Mouse (Mus musculus): ENCODE results near the gene Wbp1. TPM values are rescaled to one million over a fixed set of nuclear protein-coding genes. Genes with fewer than 3 reads are reported as not detected.
"Not testable (repeated sequence)": the region's sequence is repeated elsewhere in the genome, so short reads cannot be mapped to it uniquely, and the experiment has no call there.

Gene Wbp1
- polyA plus RNA-seq, 1 experiment from 2014 or later, result 87.9 TPM

DNA sequence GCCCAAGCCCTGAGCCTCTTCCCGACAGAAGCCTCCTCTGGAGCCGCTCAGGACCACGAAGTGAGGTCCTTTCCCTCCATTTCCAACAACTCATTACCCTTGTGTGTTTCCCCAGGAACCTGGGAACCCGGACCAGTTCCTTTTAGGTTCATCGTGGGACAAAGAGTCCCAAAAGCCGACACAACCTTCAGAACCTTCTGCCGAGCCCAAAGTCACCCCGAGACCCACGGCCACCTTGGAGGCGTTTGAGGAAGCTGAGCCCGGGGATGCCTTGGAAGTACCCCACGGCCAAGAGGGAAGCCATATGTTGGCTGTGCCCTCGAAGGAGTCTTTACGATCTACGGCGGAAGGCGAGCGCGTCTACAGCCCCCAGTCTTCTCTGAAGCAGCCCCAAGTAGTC lies 40.1 kb upstream of the Wbp1 start:
- ATAC-seq (ENCODE audit: insufficient read depth, low FRiP score), result no peak
- peaks cover 21% of the 10 kb centered on the region for H3K4me1 ChIP-seq (ENCODE audit: control insufficient read depth, insufficient read depth, low read length)
- peak overlapping the region; percentile 77 for H3K4me2 ChIP-seq (ENCODE audit: low read depth, low read length)
- peak overlapping the region; percentile 44 for H3K4me3 ChIP-seq (replicated peaks; ENCODE audit: low read length)
- no peaks in the 10 kb centered on the region for H3K9me3 ChIP-seq (replicated peaks; ENCODE audit: control insufficient read depth, low read length)
- peak overlapping the region; percentile 70 for H3K9ac ChIP-seq (ENCODE audit: low read length)
- 12% methylated on average over 19 of the region's 19 CpGs for WGBS
- peaks cover 21% of the 10 kb centered on the region for H3K27me3 ChIP-seq (ENCODE audit: control insufficient read depth, insufficient read depth, low read length)
- H3K27ac ChIP-seq (ENCODE audit: low read length), result no peak overlapping the region
- no peaks in the 10 kb centered on the region for H3K36me3 ChIP-seq (ENCODE audit: control insufficient read depth, insufficient read depth, low read length)

DNA sequence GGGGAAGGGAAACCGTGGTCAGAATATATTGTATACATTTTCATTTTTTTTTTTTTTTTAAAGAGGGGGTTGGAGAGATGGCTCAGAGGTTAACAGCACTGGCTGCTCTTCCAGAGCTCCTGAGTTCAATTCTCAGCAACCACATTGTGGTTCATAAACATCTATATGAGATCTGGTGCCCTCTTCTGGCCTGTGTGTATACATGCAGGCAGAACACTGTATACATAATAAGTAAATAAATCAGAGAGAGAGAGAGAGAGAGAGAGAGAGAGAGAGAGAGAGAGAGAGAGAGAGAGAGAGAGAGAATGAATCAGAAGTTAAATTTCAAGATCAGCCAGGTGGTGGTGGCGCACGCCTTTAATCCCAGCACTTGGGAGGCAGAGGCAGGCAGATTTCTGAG lies 38.1 kb upstream of the Wbp1 start:
- ATAC-seq (ENCODE audit: insufficient read depth, low FRiP score), result not testable (repeated sequence)

DNA sequence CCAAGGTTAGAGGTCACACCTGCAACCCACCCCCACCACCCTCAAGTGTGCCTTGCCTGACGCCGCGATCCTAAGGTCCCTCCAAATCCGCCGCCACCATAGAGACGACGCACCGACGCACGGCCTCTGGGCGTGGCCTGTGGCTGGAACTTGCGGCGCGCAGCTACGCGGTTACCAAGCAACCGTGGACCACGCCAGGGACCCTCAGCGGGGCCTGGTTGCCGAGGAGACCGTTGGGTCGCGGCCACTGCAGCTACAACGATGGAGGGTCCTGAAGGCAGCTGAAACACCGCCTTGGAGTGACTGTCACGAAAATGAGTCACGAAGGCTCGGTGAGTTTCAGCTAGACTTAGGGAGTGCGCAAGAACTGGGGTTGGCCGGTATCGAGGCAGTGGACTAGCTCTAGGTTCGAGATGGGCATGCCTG lies 34.9 kb upstream of the Wbp1 start, which contains the start of the genes Wdr54 and 1700003E16Rik:
Wdr54 (minus strand) TSS at position 139 of the 426 bp plus-strand sequence.
1700003E16Rik (plus strand) TSS at position 146 of the 426 bp plus-strand sequence.
- peak; percentile 71; the same call in 1 of the 2 replicates for ATAC-seq (ENCODE audit: insufficient read depth, low FRiP score)
- H3K9me3 ChIP-seq (replicated peaks; ENCODE audit: control insufficient read depth, low read length), result no peaks in the 10 kb centered on the region
- WGBS, result 1% methylated on average over 32 of the region's 32 CpGs
- H3K27ac ChIP-seq (ENCODE audit: low read length), result no peak within 1 kb of the TSS
- peak within 1 kb of the TSS; percentile 71 for H3K9ac ChIP-seq (ENCODE audit: low read length)
- no peaks in the 10 kb centered on the region for H3K36me3 ChIP-seq (ENCODE audit: control insufficient read depth, insufficient read depth, low read length)
- peaks cover 9% of the 10 kb centered on the region; the same call in 1 of the 2 replicates for H3K4me1 ChIP-seq (ENCODE audit: control insufficient read depth, insufficient read depth, low read length)
- H3K4me2 ChIP-seq (ENCODE audit: low read depth, low read length), result peak within 1 kb of the TSS; percentile 96
- peak within 1 kb of the TSS; percentile 61 for H3K4me3 ChIP-seq (replicated peaks; ENCODE audit: low read length)
- peaks cover 12% of the 10 kb centered on the region for H3K27me3 ChIP-seq (ENCODE audit: control insufficient read depth, insufficient read depth, low read length)

More for the DNA sequence above, 38.1 kb upstream of the Wbp1 start:
- not testable (repeated sequence) for H3K9ac ChIP-seq (ENCODE audit: low read length); H3K4me3 ChIP-seq (replicated peaks; ENCODE audit: low read length); H3K4me2 ChIP-seq (ENCODE audit: low read depth, low read length); H3K36me3 ChIP-seq (ENCODE audit: control insufficient read depth, insufficient read depth, low read length); H3K9me3 ChIP-seq (replicated peaks; ENCODE audit: control insufficient read depth, low read length); H3K27ac ChIP-seq (ENCODE audit: low read length)
- peaks cover 26% of the 10 kb centered on the region for H3K27me3 ChIP-seq (ENCODE audit: control insufficient read depth, insufficient read depth, low read length)
- 24% methylated on average over 3 of the region's 3 CpGs for WGBS
- H3K4me1 ChIP-seq (ENCODE audit: control insufficient read depth, insufficient read depth, low read length), result peaks cover 23% of the 10 kb centered on the region

DNA sequence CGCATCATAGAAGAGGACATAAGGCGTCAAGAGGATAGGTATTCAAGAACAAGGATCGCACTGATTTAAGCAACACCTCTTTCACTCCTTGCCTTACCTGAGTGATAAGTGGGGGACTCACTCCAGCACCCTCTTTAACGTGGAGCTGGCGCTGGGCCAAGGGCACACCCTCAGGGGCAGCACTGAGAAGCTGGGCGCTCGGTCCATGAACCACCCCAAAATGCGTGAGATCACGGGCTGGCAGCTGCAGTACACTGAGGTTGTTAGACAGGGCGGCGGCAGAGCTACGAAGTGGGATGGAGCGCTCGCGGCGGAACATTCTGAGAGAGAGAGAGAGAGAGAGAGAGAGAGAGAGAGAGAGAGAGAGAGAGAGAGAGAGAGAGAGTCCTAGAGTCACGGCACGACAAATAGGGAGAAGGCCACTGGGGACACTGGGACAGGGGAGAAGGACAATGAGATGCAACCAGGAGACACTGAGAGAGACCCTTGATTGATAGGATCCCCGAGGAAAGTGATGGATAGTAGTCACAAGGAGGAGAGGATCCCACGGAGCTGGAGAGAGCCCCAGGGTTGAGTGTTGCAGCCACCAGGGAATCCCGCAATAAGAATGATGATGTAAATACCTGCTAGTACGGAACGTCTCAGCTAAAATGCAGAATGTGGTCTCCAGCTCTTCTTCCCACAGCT lies 34.3 kb upstream of the Wbp1 start:
- WGBS, result 7% methylated on average over 23 of the region's 23 CpGs
- H3K4me3 ChIP-seq (replicated peaks; ENCODE audit: low read length), result peak overlapping the region; percentile 61
- peaks cover 6% of the 10 kb centered on the region for H3K27me3 ChIP-seq (ENCODE audit: control insufficient read depth, insufficient read depth, low read length)
- H3K4me1 ChIP-seq (ENCODE audit: control insufficient read depth, insufficient read depth, low read length), result peaks cover 9% of the 10 kb centered on the region; the same call in 1 of the 2 replicates
- no peak; the same call in 1 of the 2 replicates for ATAC-seq (ENCODE audit: insufficient read depth, low FRiP score)
- H3K36me3 ChIP-seq (ENCODE audit: control insufficient read depth, insufficient read depth, low read length), result no peaks in the 10 kb centered on the region
- H3K9me3 ChIP-seq (replicated peaks; ENCODE audit: control insufficient read depth, low read length), result no peaks in the 10 kb centered on the region
- H3K4me2 ChIP-seq (ENCODE audit: low read depth, low read length), result peak overlapping the region; percentile 96
- H3K9ac ChIP-seq (ENCODE audit: low read length), result peak overlapping the region; percentile 71
- no peak overlapping the region for H3K27ac ChIP-seq (ENCODE audit: low read length)

DNA sequence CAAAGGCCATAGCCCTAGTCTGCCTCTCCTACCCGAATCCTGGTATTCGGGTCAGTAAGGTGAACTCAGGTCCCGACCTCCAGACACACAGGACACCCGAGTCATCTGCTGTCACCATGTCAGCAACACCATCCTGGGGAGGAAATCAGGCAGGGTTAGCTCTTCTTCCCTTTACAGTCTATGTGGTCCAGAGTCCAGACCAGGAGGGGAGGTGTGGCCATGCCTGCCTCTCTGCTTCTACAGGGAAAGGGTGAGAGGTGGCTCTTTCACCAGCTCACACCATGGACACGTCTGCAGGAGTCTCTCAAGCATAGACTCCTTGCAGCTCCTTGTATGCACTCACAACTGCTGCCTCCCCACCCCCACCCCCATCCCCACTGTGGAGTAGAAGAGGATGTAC lies 32.1 kb upstream of the Wbp1 start:
- no peak for ATAC-seq (ENCODE audit: insufficient read depth, low FRiP score)
- H3K27ac ChIP-seq (ENCODE audit: low read length), result no peak overlapping the region

DNA sequence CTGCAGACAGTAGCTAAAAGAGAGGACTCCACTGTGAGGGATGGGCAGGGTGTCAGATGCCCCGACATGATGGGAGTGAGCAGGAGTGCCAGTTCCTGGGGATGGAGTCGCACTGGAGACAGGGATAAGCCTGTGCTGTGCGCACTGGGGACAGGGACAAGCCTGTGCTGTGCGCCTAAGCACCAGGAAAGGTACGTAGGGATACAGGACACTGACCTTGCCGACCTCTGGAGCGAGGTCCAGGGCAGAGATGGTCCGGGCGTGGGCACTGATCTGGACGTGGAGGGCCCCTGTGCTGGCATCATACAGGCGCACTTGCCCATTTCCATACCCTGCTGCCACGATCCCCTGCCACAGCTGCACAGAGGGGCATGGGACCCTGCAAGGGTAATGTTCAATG lies 31.7 kb upstream of the Wbp1 start:
- Histone ChIP-seq H3K27me3 (ENCODE audit: control insufficient read depth, insufficient read depth, low read length) (0 out of 2 replicates have a peak, but pooled peaks cover 4% of the 10 kb centered on the region), H3K4me1 (ENCODE audit: control insufficient read depth, insufficient read depth, low read length) (peaks cover 9% of the 10 kb centered on the region; the same call in 1 of the 2 replicates), H3K9me3 (replicated peaks; ENCODE audit: control insufficient read depth, low read length) (no peaks in the 10 kb centered on the region), H3K4me3 (replicated peaks; ENCODE audit: low read length) (no peak overlapping the region), H3K27ac (ENCODE audit: low read length) (no peak overlapping the region), H3K9ac (ENCODE audit: low read length) (no peak overlapping the region), H3K36me3 (ENCODE audit: control insufficient read depth, insufficient read depth, low read length) (no peaks in the 10 kb centered on the region), H3K4me2 (ENCODE audit: low read depth, low read length) (no peak overlapping the region)
- ATAC-seq (ENCODE audit: insufficient read depth, low FRiP score), result no peak
- 84% methylated on average over 12 of the region's 12 CpGs for WGBS

More for the DNA sequence above, 32.1 kb upstream of the Wbp1 start:
- H3K27me3 ChIP-seq (ENCODE audit: control insufficient read depth, insufficient read depth, low read length), result 0 out of 2 replicates have a peak, but pooled peaks cover 4% of the 10 kb centered on the region
- H3K9me3 ChIP-seq (replicated peaks; ENCODE audit: control insufficient read depth, low read length), result no peaks in the 10 kb centered on the region
- H3K36me3 ChIP-seq (ENCODE audit: control insufficient read depth, insufficient read depth, low read length), result no peaks in the 10 kb centered on the region
- no peak overlapping the region for H3K4me2 ChIP-seq (ENCODE audit: low read depth, low read length)
- no peak overlapping the region for H3K9ac ChIP-seq (ENCODE audit: low read length)
- 73% methylated on average over 5 of the region's 5 CpGs for WGBS
- H3K4me1 ChIP-seq (ENCODE audit: control insufficient read depth, insufficient read depth, low read length), result peaks cover 9% of the 10 kb centered on the region; the same call in 1 of the 2 replicates
- no peak overlapping the region for H3K4me3 ChIP-seq (replicated peaks; ENCODE audit: low read length)

DNA sequence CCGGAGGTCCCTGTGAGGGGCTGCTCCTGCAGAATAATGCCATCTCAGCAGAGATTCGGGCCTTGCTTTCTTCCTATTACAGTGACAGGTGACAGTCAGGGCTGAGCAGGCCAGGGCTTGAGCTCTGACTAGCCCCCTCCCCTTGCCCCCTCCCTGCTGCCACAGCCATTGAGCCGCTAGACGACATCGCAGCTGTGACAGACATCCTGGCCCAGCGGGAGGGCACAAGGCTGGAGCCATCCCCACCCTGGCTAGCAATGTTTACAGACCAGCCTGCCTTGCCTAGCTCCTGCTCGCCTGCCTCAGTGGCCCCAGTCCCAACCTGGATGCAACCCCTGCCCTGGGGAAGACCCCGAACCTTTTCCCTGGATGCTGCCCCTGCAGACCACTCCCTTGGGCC lies 30.4 kb upstream of the Wbp1 start:
- H3K4me2 ChIP-seq (ENCODE audit: low read depth, low read length), result no peak overlapping the region
- 39% methylated on average over 8 of the region's 8 CpGs for WGBS
- H3K4me1 ChIP-seq (ENCODE audit: control insufficient read depth, insufficient read depth, low read length), result peaks cover 9% of the 10 kb centered on the region; the same call in 1 of the 2 replicates
- H3K36me3 ChIP-seq (ENCODE audit: control insufficient read depth, insufficient read depth, low read length), result 0 out of 2 replicates have a peak, but pooled peaks cover 4% of the 10 kb centered on the region
- no peak overlapping the region for H3K4me3 ChIP-seq (replicated peaks; ENCODE audit: low read length)
- H3K27ac ChIP-seq (ENCODE audit: low read length), result no peak overlapping the region
- no peak for ATAC-seq (ENCODE audit: insufficient read depth, low FRiP score)
- H3K9me3 ChIP-seq (replicated peaks; ENCODE audit: control insufficient read depth, low read length), result no peaks in the 10 kb centered on the region
- 0 out of 2 replicates have a peak, but pooled peaks cover 4% of the 10 kb centered on the region for H3K27me3 ChIP-seq (ENCODE audit: control insufficient read depth, insufficient read depth, low read length)
- H3K9ac ChIP-seq (ENCODE audit: low read length), result no peak overlapping the region

DNA sequence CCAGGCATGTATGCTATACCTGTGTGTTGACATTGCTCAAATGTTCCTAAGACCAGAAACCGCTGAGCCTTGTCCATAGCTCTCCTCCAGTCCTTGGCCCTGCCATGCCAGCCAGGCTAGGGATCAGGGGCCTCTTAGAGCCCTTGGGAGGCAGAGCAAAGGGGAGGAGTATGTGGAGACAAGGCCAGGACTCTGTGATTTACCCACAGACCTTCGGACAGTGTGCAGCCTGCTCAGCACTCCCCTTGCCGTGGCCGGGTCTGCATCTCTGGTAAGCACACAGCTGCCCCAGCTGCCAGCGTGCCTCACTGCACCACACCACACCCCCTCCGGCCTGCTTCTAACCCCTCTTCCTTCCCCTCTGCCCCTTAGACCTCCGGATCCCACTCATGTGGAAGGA lies 25.9 kb upstream of the Wbp1 start:
- H3K36me3 ChIP-seq (ENCODE audit: control insufficient read depth, insufficient read depth, low read length), result 0 out of 2 replicates have a peak, but pooled peaks cover 4% of the 10 kb centered on the region
- H3K9ac ChIP-seq (ENCODE audit: low read length), result no peak overlapping the region
- no peak overlapping the region for H3K4me2 ChIP-seq (ENCODE audit: low read depth, low read length)
- peaks cover 5% of the 10 kb centered on the region; the same call in 1 of the 2 replicates for H3K4me1 ChIP-seq (ENCODE audit: control insufficient read depth, insufficient read depth, low read length)
- 56% methylated on average over 7 of the region's 7 CpGs for WGBS
- H3K27me3 ChIP-seq (ENCODE audit: control insufficient read depth, insufficient read depth, low read length), result no peaks in the 10 kb centered on the region
- ATAC-seq (ENCODE audit: insufficient read depth, low FRiP score), result no peak
- H3K9me3 ChIP-seq (replicated peaks; ENCODE audit: control insufficient read depth, low read length), result no peaks in the 10 kb centered on the region
- no peak overlapping the region for H3K4me3 ChIP-seq (replicated peaks; ENCODE audit: low read length)
- no peak overlapping the region for H3K27ac ChIP-seq (ENCODE audit: low read length)

DNA sequence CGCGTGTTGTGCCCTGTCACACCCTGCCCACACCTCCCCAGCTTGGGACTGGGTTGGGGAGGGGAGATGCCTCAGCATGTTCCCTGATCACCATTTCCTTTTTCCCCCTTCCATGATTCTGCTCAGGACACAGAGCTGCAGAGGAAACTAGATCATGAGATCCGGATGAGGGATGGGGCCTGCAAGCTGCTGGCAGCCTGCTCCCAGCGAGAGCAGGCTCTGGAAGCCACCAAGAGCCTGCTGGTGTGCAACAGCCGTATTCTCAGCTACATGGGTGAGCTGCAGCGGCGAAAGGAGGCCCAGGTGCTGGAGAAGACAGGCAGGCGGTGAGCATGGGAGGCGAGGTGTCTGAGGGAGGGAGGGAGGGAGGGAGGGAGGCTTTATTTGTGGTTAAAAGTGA lies 24.4 kb upstream of the Wbp1 start:
- Histone ChIP-seq H3K9ac (ENCODE audit: low read length) (0 out of 2 replicates have a peak overlapping the region, but pooled peaks have one; percentile 25), H3K4me3 (replicated peaks; ENCODE audit: low read length) (no peak overlapping the region), H3K4me2 (ENCODE audit: low read depth, low read length) (no peak overlapping the region), H3K27ac (ENCODE audit: low read length) (peak overlapping the region; percentile 21; the same call in 1 of the 2 replicates), H3K4me1 (ENCODE audit: control insufficient read depth, insufficient read depth, low read length) (peaks cover 13% of the 10 kb centered on the region), H3K9me3 (replicated peaks; ENCODE audit: control insufficient read depth, low read length) (no peaks in the 10 kb centered on the region), H3K36me3 (ENCODE audit: control insufficient read depth, insufficient read depth, low read length) (0 out of 2 replicates have a peak, but pooled peaks cover 4% of the 10 kb centered on the region), H3K27me3 (ENCODE audit: control insufficient read depth, insufficient read depth, low read length) (no peaks in the 10 kb centered on the region)
- WGBS, result 62% methylated on average over 9 of the region's 9 CpGs
- ATAC-seq (ENCODE audit: insufficient read depth, low FRiP score), result no peak
